Mouse (Mus musculus): ENCODE measurements around the gene Eef1akmt2.

Gene Eef1akmt2

DNA sequence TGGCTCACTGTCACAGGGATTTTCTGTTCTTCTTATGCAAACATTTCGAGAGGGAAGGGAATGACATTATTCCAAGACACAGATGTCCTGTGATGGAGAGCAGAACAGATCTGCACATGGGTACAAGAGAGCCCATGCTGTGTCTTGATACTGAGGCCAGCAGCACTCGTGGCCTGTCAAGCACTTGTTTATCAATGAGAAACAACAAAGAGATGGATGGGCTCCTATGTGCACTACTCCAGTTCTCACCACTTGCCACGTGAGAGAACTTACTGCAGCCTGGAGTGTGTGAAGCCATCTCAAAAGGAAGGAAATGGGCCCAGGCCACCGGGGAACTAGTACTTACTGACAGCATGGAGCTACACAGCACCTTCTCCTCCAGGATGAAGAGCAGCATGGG is 66.0 kb downstream of the Eef1akmt2 start:
- DNase-seq = no peak

DNA sequence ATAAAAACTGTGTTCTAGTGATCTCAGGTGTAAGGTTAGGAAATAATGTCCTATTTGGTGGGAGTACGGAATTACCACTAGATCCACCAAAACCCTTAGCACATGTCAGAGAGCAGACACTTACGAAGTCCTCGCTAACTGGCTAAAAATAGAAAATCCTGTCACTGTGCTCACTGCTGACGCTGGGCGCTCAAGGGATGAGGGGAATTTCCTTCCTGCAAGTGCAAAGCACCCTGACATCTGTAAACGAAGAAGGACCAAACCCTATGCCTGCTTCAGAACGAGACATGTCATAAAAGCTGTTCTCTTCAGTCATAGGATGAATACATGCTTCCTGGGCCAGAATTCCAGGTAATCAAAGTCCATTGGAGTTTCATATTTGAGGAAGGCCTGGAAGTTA is 66.5 kb downstream of the Eef1akmt2 start:
- no peak for DNase-seq

DNA sequence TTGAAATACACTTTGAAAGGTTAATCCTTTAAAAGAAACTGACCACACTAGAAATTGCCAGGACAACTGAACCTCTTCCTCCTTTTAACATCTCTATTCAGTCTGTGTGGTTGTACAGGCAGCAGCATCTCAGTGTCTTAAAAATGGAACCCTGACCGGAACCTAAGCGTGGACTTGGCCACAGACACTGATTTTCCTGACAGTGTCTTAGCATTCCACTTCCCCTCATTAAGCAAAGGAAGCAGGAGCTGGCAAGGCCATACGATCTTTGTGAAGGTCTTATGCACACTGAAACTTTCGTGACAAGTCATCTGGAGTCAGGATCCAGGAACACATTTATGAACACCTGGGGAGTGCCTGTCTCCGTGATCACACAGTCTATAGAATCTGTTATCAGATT is 68.4 kb downstream of the Eef1akmt2 start:
- no peak for DNase-seq

DNA sequence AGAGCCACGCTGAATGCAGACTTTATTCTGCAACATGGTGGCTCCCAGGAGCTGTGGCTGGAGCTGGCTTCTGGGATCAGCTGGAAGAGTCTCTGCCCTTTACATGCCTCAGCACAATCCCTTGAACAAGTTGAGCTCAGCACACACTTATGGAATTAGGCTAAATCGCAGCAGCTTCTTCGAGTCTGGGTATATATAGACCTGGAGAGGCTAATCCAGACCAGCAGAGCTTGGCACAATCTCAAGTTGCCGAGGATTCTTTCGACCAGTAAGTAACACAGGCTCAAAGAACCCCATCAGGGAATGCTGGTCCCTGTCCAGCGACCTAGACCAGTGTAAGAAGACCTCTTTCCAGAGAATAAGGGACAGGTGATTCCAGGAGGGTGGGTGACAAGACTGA is 70.6 kb downstream of the Eef1akmt2 start:
- no peak for DNase-seq

DNA sequence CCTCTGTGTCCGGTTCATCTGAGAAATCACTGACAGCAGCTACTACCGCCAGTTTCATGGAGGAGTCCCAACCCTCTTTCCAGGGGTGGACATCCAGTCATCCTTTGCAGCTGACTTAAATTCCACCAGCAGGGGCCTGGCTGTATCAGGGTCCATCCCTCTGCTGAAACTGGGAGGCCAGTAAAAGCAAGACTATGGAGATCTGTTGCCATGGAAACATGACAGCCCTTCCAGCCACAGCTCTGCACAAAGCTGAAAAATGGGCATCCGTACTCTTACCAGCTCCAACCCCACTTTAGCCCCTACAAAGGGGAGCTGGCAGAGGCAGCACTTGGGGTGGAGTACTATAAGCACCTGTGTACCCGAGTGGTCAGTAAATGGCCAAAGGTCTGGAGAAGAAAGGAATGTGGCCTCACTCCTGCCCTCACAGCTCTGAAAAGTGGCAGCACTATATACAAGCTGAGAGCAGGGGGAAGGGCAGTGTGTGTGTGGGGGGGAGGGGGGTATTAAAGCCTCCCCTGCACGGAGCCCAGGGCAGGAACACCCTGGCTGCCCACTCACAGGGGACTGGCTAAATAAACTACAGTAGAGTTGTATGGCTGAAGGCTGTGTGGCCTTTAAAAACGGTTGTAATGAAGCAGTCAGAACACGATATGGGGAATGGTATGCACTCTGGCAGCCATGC is 71.2 kb downstream of the Eef1akmt2 start:
- DNase-seq = no peak

DNA sequence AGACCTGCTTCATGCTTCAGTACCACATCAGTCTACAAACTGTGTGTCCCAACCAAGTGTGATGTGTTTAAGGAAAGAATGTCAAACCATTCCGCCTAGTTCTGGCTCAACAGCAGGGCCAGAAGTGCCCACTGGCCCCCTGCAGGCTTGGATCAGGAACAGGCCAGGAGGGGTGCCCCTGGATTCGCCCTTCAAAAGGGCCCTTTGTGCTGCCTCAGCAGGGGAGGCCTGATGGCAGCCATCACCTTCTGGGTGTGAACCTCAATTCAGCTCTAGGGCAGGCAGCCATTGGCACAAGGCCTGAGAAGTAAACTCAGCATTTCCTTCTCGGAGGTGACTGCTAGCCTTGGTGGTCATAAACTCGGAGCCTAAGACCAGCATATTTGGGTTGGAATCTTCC is 71.9 kb downstream of the Eef1akmt2 start:
- peak in 1 of 2 experiments; percentile 66 for DNase-seq

DNA sequence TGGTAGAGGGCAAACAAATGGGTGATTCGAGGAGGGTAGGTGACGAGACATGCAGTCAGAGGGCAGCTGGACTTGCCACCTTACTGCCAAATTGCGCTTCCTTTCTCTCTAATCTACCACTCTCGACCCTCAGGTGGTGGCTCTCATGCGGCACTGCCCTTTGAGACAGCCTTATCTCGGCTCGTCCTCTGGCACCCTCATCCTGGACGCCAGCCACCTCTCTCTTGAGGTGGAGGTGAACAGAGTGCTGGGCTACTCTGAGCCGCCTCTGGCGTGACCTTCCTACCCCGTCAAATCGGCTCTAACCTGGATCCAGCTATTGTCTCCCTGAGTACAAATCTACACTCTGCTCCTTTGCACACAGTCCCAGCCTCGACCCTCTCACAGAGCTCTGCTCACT is 73.8 kb downstream of the Eef1akmt2 start:
- no peak for DNase-seq

DNA sequence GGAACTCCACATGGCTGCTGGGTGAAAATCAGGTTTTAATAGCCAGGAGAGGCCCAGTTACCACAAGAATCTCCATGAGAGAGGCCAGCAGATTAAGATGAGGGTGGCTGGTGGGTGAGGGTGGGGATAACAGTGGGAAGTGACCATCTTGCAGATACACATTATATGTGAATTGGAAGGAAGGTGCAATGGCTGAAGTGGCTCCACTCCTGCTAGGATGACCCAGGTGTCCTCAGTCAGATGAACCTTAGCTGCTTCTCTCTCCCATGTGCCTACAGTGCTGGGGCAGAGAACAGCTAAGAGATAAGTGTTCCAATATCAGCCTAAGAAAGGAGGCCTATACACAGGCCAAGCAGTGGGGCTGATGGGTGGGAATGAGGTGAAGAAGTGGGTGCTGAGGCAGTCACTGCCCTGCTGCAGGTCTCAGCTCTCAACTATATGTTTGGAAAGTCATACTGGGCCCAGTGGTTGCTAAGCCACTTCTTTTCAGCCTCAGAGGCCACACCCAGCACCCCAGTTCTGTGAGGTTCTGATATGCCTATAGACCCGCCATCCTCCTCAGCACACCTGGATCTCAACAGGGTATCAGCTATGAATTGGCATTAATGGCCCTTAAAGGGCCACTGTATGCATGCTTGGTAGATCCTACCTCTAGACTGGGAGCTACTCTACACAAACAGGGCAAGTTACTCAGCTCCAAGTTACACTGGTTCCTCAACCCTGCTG is 74.6 kb downstream of the Eef1akmt2 start:
- DNase-seq = no peak
